Mouse (Mus musculus): ENCODE data around the gene Gm47985. TPM values are rescaled to one million over a fixed set of nuclear protein-coding genes. Genes with fewer than 3 reads are reported as not detected.
"Not testable (repeated sequence)": the region's sequence is repeated elsewhere in the genome, so short reads cannot be mapped to it uniquely, and the experiment has no call there.

Gene Gm47985
- total and polyA plus RNA-seq, 3 experiments, result not detected

GRCm38 (mm10) chr1:151200620-151201019, 18.3 kb downstream of the Gm47985 start:
- H3K4me2 ChIP-seq (ENCODE audit: insufficient read depth, low read depth, poor library complexity, severe bottlenecking); H3K27me3 ChIP-seq (replicated peaks); H3K9me3 ChIP-seq (replicated peaks; ENCODE audit: low read length); dilution Hi-C loops (cut with MboI; ENCODE audit: extremely low pct_ligation_motif_present, extremely low pct_unique_long_range_greater_than_20kb, low sequenced_read_pairs); H3K79me2 ChIP-seq (replicated peaks; ENCODE audit: control insufficient read depth, extremely low read depth, insufficient read depth, poor library complexity, severe bottlenecking); in situ Hi-C loops (cut with MboI; ENCODE audit: low pct_ligation_motif_present, low pct_unique_long_range_greater_than_20kb, low sequenced_read_pairs); H3K4me1 ChIP-seq (ENCODE audit: control insufficient read depth in 1 of 2, insufficient read depth in 2 of 2); H3K9ac ChIP-seq (ENCODE audit: insufficient read depth, low read depth); H3K36me3 ChIP-seq (replicated peaks in 1 of 2; ENCODE audit: control insufficient read depth in 1 of 2, insufficient read depth in 1 of 2, low read length in 1 of 2); H3K4me3 ChIP-seq (replicated peaks in 1 of 3; ENCODE audit: low read depth in 2 of 3, low read length in 2 of 3, poor library complexity in 1 of 3); H3K27ac ChIP-seq (ENCODE audit: insufficient read depth, low read depth); DNase-seq (ENCODE audit: extremely low read depth): not testable (repeated sequence)

- H3K27ac ChIP-seq (ENCODE audit: insufficient read depth, low read depth); in situ Hi-C loops (cut with MboI; ENCODE audit: low pct_ligation_motif_present, low pct_unique_long_range_greater_than_20kb, low sequenced_read_pairs); H3K36me3 ChIP-seq (replicated peaks in 1 of 2; ENCODE audit: control insufficient read depth in 1 of 2, insufficient read depth in 1 of 2, low read length in 1 of 2); H3K4me3 ChIP-seq (replicated peaks in 1 of 3; ENCODE audit: low read depth in 2 of 3, low read length in 2 of 3, poor library complexity in 1 of 3); H3K9ac ChIP-seq (ENCODE audit: insufficient read depth, low read depth); H3K9me3 ChIP-seq (replicated peaks; ENCODE audit: low read length); H3K4me2 ChIP-seq (ENCODE audit: insufficient read depth, low read depth, poor library complexity, severe bottlenecking); dilution Hi-C loops (cut with MboI; ENCODE audit: extremely low pct_ligation_motif_present, extremely low pct_unique_long_range_greater_than_20kb, low sequenced_read_pairs); H3K79me2 ChIP-seq (replicated peaks; ENCODE audit: control insufficient read depth, extremely low read depth, insufficient read depth, poor library complexity, severe bottlenecking); H3K4me1 ChIP-seq (ENCODE audit: control insufficient read depth in 1 of 2, insufficient read depth in 2 of 2); H3K27me3 ChIP-seq (replicated peaks); DNase-seq (ENCODE audit: extremely low read depth): not testable (repeated sequence)
These were observed 20.4 kb downstream of the Gm47985 start for GRCm38 (mm10) chr1:151202771-151203170.

GRCm38 (mm10) chr1:151203818-151204217, 21.5 kb downstream of the Gm47985 start, which contains the start of gene 3110040M04Rik:
Gene 3110040M04Rik (plus strand): TSS chr1:151204121.
- dilution Hi-C loops (cut with MboI; ENCODE audit: extremely low pct_ligation_motif_present, extremely low pct_unique_long_range_greater_than_20kb, low sequenced_read_pairs); DNase-seq (ENCODE audit: extremely low read depth); H3K79me2 ChIP-seq (replicated peaks; ENCODE audit: control insufficient read depth, extremely low read depth, insufficient read depth, poor library complexity, severe bottlenecking); in situ Hi-C loops (cut with MboI; ENCODE audit: low pct_ligation_motif_present, low pct_unique_long_range_greater_than_20kb, low sequenced_read_pairs); H3K4me2 ChIP-seq (ENCODE audit: insufficient read depth, low read depth, poor library complexity, severe bottlenecking); H3K9me3 ChIP-seq (replicated peaks; ENCODE audit: low read length); H3K27ac ChIP-seq (ENCODE audit: insufficient read depth, low read depth); H3K27me3 ChIP-seq (replicated peaks); H3K9ac ChIP-seq (ENCODE audit: insufficient read depth, low read depth); H3K4me1 ChIP-seq (ENCODE audit: control insufficient read depth in 1 of 2, insufficient read depth in 2 of 2); H3K36me3 ChIP-seq (replicated peaks in 1 of 2; ENCODE audit: control insufficient read depth in 1 of 2, insufficient read depth in 1 of 2, low read length in 1 of 2); H3K4me3 ChIP-seq (replicated peaks in 1 of 3; ENCODE audit: low read depth in 2 of 3, low read length in 2 of 3, poor library complexity in 1 of 3): not testable (repeated sequence)

DNA sequence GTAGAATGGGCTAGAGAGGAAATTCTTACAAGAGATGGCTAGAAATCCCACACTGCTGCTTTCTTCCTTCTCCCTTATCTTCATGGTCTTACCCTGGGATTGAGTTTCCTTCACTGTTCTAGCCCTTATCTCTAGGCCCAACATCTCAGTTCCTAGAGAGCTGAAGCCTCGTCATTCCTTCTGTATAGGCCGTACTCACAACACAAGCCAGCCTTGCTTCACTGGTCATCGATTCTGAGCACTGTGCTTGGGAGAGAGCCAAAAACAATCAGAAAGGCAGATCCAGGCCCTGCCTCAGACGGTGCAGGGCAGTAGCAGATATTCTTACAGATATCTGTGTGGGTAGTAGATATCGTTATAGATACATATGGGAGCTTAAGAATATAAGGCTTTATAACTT, 26.2 kb downstream of the Gm47985 start:
- H3K9ac ChIP-seq (ENCODE audit: insufficient read depth, low read depth); H3K27ac ChIP-seq (ENCODE audit: insufficient read depth, low read depth); in situ Hi-C loops (cut with MboI; ENCODE audit: low pct_ligation_motif_present, low pct_unique_long_range_greater_than_20kb, low sequenced_read_pairs); H3K4me2 ChIP-seq (ENCODE audit: insufficient read depth, low read depth, poor library complexity, severe bottlenecking); H3K9me3 ChIP-seq (replicated peaks; ENCODE audit: low read length); H3K27me3 ChIP-seq (replicated peaks); H3K4me3 ChIP-seq (replicated peaks in 1 of 3; ENCODE audit: low read depth in 2 of 3, low read length in 2 of 3, poor library complexity in 1 of 3); H3K36me3 ChIP-seq (replicated peaks in 1 of 2; ENCODE audit: control insufficient read depth in 1 of 2, insufficient read depth in 1 of 2, low read length in 1 of 2); H3K4me1 ChIP-seq (ENCODE audit: control insufficient read depth in 1 of 2, insufficient read depth in 2 of 2); H3K79me2 ChIP-seq (replicated peaks; ENCODE audit: control insufficient read depth, extremely low read depth, insufficient read depth, poor library complexity, severe bottlenecking); dilution Hi-C loops (cut with MboI; ENCODE audit: extremely low pct_ligation_motif_present, extremely low pct_unique_long_range_greater_than_20kb, low sequenced_read_pairs); DNase-seq (ENCODE audit: extremely low read depth): not testable (repeated sequence)

DNA sequence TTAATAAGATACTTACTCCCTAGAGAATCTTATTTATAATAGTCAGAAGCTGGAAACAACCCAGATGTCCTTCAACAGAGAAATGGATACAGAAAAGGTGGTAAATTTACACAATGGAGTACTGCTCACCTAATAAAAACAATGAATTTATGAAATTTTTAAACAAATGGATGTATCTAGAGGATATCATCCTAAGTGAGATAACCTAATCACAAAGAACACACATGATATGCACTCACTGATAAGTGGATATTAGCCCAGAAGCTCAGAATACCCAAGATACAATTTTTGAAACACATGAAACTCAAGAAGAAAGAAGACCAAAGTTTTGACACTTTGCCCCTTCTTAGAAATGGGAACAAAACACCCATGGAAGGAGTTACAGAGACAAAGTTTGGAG, 26.6 kb downstream of the Gm47985 start:
- H3K27ac ChIP-seq (ENCODE audit: insufficient read depth, low read depth); H3K4me1 ChIP-seq (ENCODE audit: control insufficient read depth in 1 of 2, insufficient read depth in 2 of 2); dilution Hi-C loops (cut with MboI; ENCODE audit: extremely low pct_ligation_motif_present, extremely low pct_unique_long_range_greater_than_20kb, low sequenced_read_pairs); H3K4me3 ChIP-seq (replicated peaks in 1 of 3; ENCODE audit: low read depth in 2 of 3, low read length in 2 of 3, poor library complexity in 1 of 3); H3K79me2 ChIP-seq (replicated peaks; ENCODE audit: control insufficient read depth, extremely low read depth, insufficient read depth, poor library complexity, severe bottlenecking); in situ Hi-C loops (cut with MboI; ENCODE audit: low pct_ligation_motif_present, low pct_unique_long_range_greater_than_20kb, low sequenced_read_pairs); H3K9me3 ChIP-seq (replicated peaks; ENCODE audit: low read length); H3K4me2 ChIP-seq (ENCODE audit: insufficient read depth, low read depth, poor library complexity, severe bottlenecking); H3K27me3 ChIP-seq (replicated peaks); DNase-seq (ENCODE audit: extremely low read depth); H3K36me3 ChIP-seq (replicated peaks in 1 of 2; ENCODE audit: control insufficient read depth in 1 of 2, insufficient read depth in 1 of 2, low read length in 1 of 2); H3K9ac ChIP-seq (ENCODE audit: insufficient read depth, low read depth): not testable (repeated sequence)

- H3K4me2 ChIP-seq (ENCODE audit: insufficient read depth, low read depth, poor library complexity, severe bottlenecking); H3K9me3 ChIP-seq (replicated peaks; ENCODE audit: low read length); dilution Hi-C loops (cut with MboI; ENCODE audit: extremely low pct_ligation_motif_present, extremely low pct_unique_long_range_greater_than_20kb, low sequenced_read_pairs); H3K27me3 ChIP-seq (replicated peaks); H3K4me3 ChIP-seq (replicated peaks in 1 of 3; ENCODE audit: low read depth in 2 of 3, low read length in 2 of 3, poor library complexity in 1 of 3); H3K4me1 ChIP-seq (ENCODE audit: control insufficient read depth in 1 of 2, insufficient read depth in 2 of 2); H3K9ac ChIP-seq (ENCODE audit: insufficient read depth, low read depth); DNase-seq (ENCODE audit: extremely low read depth); H3K36me3 ChIP-seq (replicated peaks in 1 of 2; ENCODE audit: control insufficient read depth in 1 of 2, insufficient read depth in 1 of 2, low read length in 1 of 2); in situ Hi-C loops (cut with MboI; ENCODE audit: low pct_ligation_motif_present, low pct_unique_long_range_greater_than_20kb, low sequenced_read_pairs); H3K27ac ChIP-seq (ENCODE audit: insufficient read depth, low read depth); H3K79me2 ChIP-seq (replicated peaks; ENCODE audit: control insufficient read depth, extremely low read depth, insufficient read depth, poor library complexity, severe bottlenecking): not testable (repeated sequence)
These were observed 27.6 kb downstream of the Gm47985 start, which contains the start of gene Gm47996 for GRCm38 (mm10) chr1:151209824-151210355. Gene Gm47996 (plus strand): TSS chr1:151210131.
